Mouse (Mus musculus) hindlimb bud, embryonic 11.5 days (tissue): ENCODE measurements around the gene Dlg4.
"Not testable (repeated sequence)": the region's sequence is repeated elsewhere in the genome, so short reads cannot be mapped to it uniquely, and the experiment has no call there.

Experiments used
- DNase-seq: peaks from one replicate; pipeline ENCODE4 v3.0.0-alpha.2; 2012; ENCODE audit warnings: low read depth, low spot score; ENCODE audit errors: extremely low spot score

The Dlg4 gene

GRCm38 (mm10) chr11:70043665-70044064 lies 26.9 kb downstream of the Dlg4 start:
- no peak for DNase-seq

GRCm38 (mm10) chr11:70045435-70045834 lies 28.7 kb downstream of the Dlg4 start:
- no peak for DNase-seq

GRCm38 (mm10) chr11:70049366-70049765 lies 32.6 kb downstream of the Dlg4 start:
- no peak for DNase-seq

- DNase-seq, result no peak
Observed at GRCm38 (mm10) chr11:70049816-70050215, 33.1 kb downstream of the Dlg4 start.

GRCm38 (mm10) chr11:70053156-70053555 lies 36.4 kb downstream of the Dlg4 start:
- no peak for DNase-seq

GRCm38 (mm10) chr11:70053898-70054570 lies 37.3 kb downstream of the Dlg4 start, which contains the start of gene Asgr1:
Gene Asgr1, plus strand, starts transcription at chr11:70054085.
- no peak for DNase-seq

- peak; percentile 70 for DNase-seq
Observed at GRCm38 (mm10) chr11:70055618-70056214, 39.0 kb downstream of the Dlg4 start.

GRCm38 (mm10) chr11:70057805-70058204 lies 41.1 kb downstream of the Dlg4 start:
- no peak for DNase-seq

- no peak for DNase-seq
Observed at GRCm38 (mm10) chr11:70059930-70060329, 43.2 kb downstream of the Dlg4 start.

- DNase-seq, result no peak
Observed at GRCm38 (mm10) chr11:70063053-70063452, 46.3 kb downstream of the Dlg4 start.

GRCm38 (mm10) chr11:70066701-70067100 lies 50.0 kb downstream of the Dlg4 start:
- DNase-seq, result no peak

- DNase-seq, result no peak
Observed at GRCm38 (mm10) chr11:70068245-70068644, 51.5 kb downstream of the Dlg4 start.

GRCm38 (mm10) chr11:70070057-70070456 lies 53.3 kb downstream of the Dlg4 start:
- no peak for DNase-seq

- DNase-seq, result not testable (repeated sequence)
Observed at GRCm38 (mm10) chr11:70070603-70071002, 53.9 kb downstream of the Dlg4 start.

GRCm38 (mm10) chr11:70074379-70075071 lies 57.8 kb downstream of the Dlg4 start:
- peak; percentile 56 for DNase-seq

- no peak for DNase-seq
Observed at GRCm38 (mm10) chr11:70075581-70075980, 58.8 kb downstream of the Dlg4 start.

GRCm38 (mm10) chr11:70077441-70077840 lies 60.7 kb downstream of the Dlg4 start:
- DNase-seq, result no peak

- no peak for DNase-seq
Observed at GRCm38 (mm10) chr11:70079175-70079574, 62.4 kb downstream of the Dlg4 start.

GRCm38 (mm10) chr11:70079928-70080327 lies 63.2 kb downstream of the Dlg4 start:
- DNase-seq, result no peak

- DNase-seq, result no peak
Observed at GRCm38 (mm10) chr11:70080803-70081590, 64.3 kb downstream of the Dlg4 start.

- DNase-seq, result no peak
Observed at GRCm38 (mm10) chr11:70084563-70084962, 67.8 kb downstream of the Dlg4 start.
